Mouse (Mus musculus) kidney, adult 2 months (tissue): Measurements from ENCODE around the gene Fam107b.

Source experiments
- CTCF ChIP-seq: fragments of 200-500 bp; conservative IDR thresholded peaks from 2 replicates; pipeline ENCODE4 v1.5.1; 2011; ENCODE audit warnings: low read depth, mild to moderate bottlenecking, control low read depth, low read length, moderate library complexity, mixed read lengths; ENCODE audit not compliant: insufficient read depth, insufficient read length
- POLR2A ChIP-seq: fragments of 200-500 bp; IDR thresholded peaks from one replicate; pipeline ENCODE4 v1.6.1; 2011; ENCODE audit warnings: low read depth, low read length, control low read depth

GRCm38 (mm10) chr2:3608868-3609854, 38.9 kb downstream of the Fam107b start:
- TF ChIP-seq POLR2A (no peak), CTCF (no peak)
